Mouse (Mus musculus): ENCODE measurements at regions not wholly inside any gene's neighbourhood (a gene's known extent, or its start where the extent isn't known, plus 50 kb on each side); places are given as distances from the start of the nearest gene placed in this dataset.

DNA sequence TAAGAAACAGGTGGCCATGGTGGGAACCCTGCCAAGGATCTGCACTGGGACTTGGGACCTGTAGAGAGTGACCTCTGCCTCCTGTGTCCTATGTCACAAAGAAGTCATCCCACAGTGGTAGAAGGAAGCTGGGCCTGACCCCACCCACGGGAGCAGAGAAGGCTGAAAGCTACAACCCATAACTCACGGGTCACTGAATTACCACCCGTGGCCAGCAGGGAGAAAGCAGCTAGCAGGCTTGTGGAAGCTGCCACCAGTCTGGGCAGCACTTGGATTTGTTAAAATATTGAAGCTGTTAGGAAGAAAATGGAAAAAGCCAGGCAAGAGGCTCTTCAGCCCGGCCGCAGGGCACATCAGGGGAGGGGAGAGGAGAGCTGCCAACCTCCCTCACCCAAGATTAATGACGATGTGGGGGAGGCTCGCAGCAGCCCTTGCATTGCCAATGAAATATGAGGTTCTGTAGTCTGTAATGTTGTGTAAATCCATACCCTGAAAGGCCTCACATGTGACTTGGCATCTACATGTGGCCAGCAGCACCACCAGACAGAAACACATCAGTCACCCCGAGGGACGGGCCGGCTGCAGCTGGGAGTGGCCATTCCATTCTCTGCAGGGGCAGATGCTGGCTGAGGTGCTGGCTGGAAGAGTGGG is 94.5 kb downstream of the Olfm1 start:
- DNase-seq: peak; percentile 21
- H3K27ac ChIP-seq (ENCODE audit: insufficient read depth, low read depth, low read length): no peak overlapping the region
- H3K36me3 ChIP-seq (ENCODE audit: control insufficient read depth, insufficient read depth, low read length): no peaks in the 10 kb centered on the region
- WGBS: 15% methylated on average over 10 of the region's 10 CpGs
- H3K4me3 ChIP-seq (ENCODE audit: insufficient read depth, low read depth, low read length): no peak overlapping the region
- H3K27me3 ChIP-seq (replicated peaks; ENCODE audit: control insufficient read depth, insufficient read depth, low read length): no peaks in the 10 kb centered on the region
- TF ChIP-seq CTCF (conservative IDR thresholded peaks at IDR 0.05; ENCODE audit: insufficient read depth, insufficient read length, low read depth, low read length) (no peak; the same call in 1 of the 2 replicates), POLR2A (IDR thresholded peaks at IDR 0.05; ENCODE audit: low read depth, low read length) (no peak)
- H3K4me1 ChIP-seq (ENCODE audit: control insufficient read depth, insufficient read depth, low read length): no peaks in the 10 kb centered on the region

DNA sequence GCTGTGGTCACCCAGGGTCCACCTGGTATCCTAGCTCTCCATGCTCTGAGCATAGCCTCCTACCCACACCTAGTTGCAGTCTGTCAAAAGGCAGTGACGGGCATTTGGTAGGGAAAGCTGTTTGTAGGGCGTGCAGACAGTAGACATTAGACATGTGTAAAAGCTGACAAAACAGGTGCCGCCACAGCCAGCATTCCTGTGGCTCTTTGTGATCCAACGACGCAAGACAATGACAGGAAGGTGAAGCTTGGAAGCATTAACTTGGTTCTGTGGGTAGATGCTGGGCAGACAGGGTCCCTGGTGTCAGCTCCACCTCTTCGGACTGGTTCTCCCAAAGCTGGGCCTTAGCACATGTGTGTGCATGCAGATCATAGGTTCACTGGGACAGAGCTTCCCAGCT is 96.5 kb downstream of the Olfm1 start:
- TF ChIP-seq POLR2A (IDR thresholded peaks at IDR 0.05; ENCODE audit: low read depth, low read length): no peak
- WGBS: 76% methylated on average over 6 of the region's 6 CpGs
- Histone ChIP-seq H3K4me1 (ENCODE audit: control insufficient read depth, insufficient read depth, low read length) (no peaks in the 10 kb centered on the region), H3K4me3 (ENCODE audit: insufficient read depth, low read depth, low read length) (no peak overlapping the region), H3K27ac (ENCODE audit: insufficient read depth, low read depth, low read length) (no peak overlapping the region), H3K36me3 (ENCODE audit: control insufficient read depth, insufficient read depth, low read length) (no peaks in the 10 kb centered on the region), H3K27me3 (replicated peaks; ENCODE audit: control insufficient read depth, insufficient read depth, low read length) (no peaks in the 10 kb centered on the region)
- no peak for DNase-seq

DNA sequence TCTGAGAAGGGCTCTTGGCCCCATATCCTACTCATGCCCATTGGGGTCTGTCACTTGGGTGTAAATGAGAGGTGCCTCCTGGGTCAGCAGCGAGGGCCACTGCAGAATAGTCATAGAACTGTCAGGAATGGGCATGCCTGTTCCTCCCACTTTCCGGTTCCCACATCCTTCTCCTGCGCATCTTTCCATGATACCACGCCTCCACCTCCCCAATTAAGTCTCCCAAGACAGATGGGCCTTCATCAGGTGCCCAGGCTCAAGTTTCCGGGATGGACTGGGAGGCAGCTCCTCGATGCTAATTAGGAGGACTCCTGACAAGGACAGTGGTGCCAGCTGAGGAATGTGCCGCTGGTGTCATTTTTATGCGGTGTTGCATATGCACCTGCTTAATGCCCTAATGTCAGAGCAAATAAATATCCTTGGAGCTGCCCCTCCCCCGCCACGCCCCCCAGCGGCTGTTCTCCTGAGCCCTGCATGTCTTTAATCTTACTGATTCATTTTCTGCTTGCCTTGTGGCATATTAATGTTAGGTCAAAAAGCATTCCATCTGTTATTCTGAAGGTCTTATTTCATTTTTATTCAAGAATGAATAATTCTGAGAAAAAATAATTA is 97.2 kb downstream of the Olfm1 start:
- 35% methylated on average over 11 of the region's 11 CpGs for WGBS
- no peak for DNase-seq
- Histone ChIP-seq H3K36me3 (ENCODE audit: control insufficient read depth, insufficient read depth, low read length) (no peaks in the 10 kb centered on the region), H3K4me3 (ENCODE audit: insufficient read depth, low read depth, low read length) (no peak overlapping the region), H3K4me1 (ENCODE audit: control insufficient read depth, insufficient read depth, low read length) (no peaks in the 10 kb centered on the region), H3K27me3 (replicated peaks; ENCODE audit: control insufficient read depth, insufficient read depth, low read length) (no peaks in the 10 kb centered on the region), H3K27ac (ENCODE audit: insufficient read depth, low read depth, low read length) (no peak overlapping the region)
- TF ChIP-seq CTCF (conservative IDR thresholded peaks at IDR 0.05; ENCODE audit: insufficient read depth, insufficient read length, low read depth, low read length): no peak
- TF ChIP-seq POLR2A (IDR thresholded peaks at IDR 0.05; ENCODE audit: low read depth, low read length): no peak

DNA sequence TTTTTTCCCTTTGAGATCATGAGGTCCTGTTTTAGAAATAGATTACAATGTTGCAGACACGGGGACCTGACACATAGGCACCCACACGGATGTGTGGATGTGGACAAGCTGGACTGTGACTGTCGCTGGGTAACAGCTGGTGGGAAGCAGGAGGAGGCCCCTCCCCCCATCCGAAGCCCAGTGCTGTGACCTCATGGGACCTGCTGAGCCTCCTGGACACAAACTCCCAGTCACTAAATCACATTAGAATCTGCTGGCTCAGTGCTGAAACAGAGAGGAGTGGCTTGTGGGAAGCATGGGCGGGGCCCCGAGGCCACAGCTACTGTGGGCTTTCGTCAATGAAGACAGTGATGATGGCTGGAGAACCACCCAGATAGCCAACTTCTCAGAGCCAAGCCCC is 101.7 kb downstream of the Olfm1 start:
- DNase-seq: peak; percentile 45
- H3K4me3 ChIP-seq (ENCODE audit: insufficient read depth, low read depth, low read length): no peak overlapping the region
- TF ChIP-seq CTCF (conservative IDR thresholded peaks at IDR 0.05; ENCODE audit: insufficient read depth, insufficient read length, low read depth, low read length) (no peak), POLR2A (IDR thresholded peaks at IDR 0.05; ENCODE audit: low read depth, low read length) (no peak)
- whole genome bisulfite sequencing: 32% methylated on average over 7 of the region's 7 CpGs
- H3K4me1 ChIP-seq (ENCODE audit: control insufficient read depth, insufficient read depth, low read length): no peaks in the 10 kb centered on the region
- H3K36me3 ChIP-seq (ENCODE audit: control insufficient read depth, insufficient read depth, low read length): no peaks in the 10 kb centered on the region
- H3K27me3 ChIP-seq (replicated peaks; ENCODE audit: control insufficient read depth, insufficient read depth, low read length): no peaks in the 10 kb centered on the region
- no peak overlapping the region for H3K27ac ChIP-seq (ENCODE audit: insufficient read depth, low read depth, low read length)

DNA sequence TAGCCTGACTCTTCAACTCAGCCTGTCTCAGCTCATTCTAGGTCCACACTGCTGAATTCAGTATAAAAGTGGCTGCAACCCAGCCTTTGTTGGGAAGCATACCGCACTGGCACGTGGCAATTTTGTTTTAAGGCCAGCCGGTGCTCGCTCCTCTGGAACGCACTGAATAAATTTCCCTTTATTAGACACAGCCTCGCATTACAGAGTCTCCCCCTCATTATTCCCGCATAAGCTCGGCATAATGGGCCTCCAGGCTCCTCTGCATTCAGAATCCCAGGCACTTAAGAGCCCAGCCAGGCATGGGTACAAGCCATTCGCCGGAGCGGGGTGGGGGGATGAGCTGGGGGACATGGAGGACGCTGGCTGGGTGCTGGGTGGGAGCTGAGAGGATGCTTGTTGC is 103.4 kb downstream of the Olfm1 start:
- DNase-seq: peak; percentile 7
- H3K36me3 ChIP-seq (ENCODE audit: control insufficient read depth, insufficient read depth, low read length): no peaks in the 10 kb centered on the region
- 43% methylated on average over 12 of the region's 12 CpGs for WGBS
- no peak overlapping the region for H3K27ac ChIP-seq (ENCODE audit: insufficient read depth, low read depth, low read length)
- no peak for TF ChIP-seq POLR2A (IDR thresholded peaks at IDR 0.05; ENCODE audit: low read depth, low read length)
- TF ChIP-seq CTCF (conservative IDR thresholded peaks at IDR 0.05; ENCODE audit: insufficient read depth, insufficient read length, low read depth, low read length): no peak
- H3K4me1 ChIP-seq (ENCODE audit: control insufficient read depth, insufficient read depth, low read length): no peaks in the 10 kb centered on the region
- H3K4me3 ChIP-seq (ENCODE audit: insufficient read depth, low read depth, low read length): no peak overlapping the region
- no peaks in the 10 kb centered on the region for H3K27me3 ChIP-seq (replicated peaks; ENCODE audit: control insufficient read depth, insufficient read depth, low read length)

DNA sequence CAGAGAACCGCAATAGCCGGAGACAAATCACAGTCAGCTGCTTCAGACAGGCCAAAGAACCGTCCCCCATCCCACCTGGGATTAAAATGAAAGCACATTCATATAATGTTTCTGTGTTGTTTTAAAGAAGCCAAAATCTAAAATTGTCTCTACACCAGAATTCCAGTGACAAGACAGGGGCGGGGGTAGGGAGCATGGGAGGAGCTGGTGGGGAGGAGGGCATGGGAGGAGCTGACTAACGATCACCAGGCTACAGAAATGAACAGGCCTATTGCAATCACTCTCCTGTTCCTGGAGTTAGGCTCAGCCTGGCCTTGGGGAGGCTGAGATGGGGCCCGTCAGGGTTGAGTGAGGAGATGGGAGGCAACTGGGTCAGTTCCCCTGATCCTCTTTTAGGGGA is 105.9 kb downstream of the Olfm1 start:
- H3K36me3 ChIP-seq (ENCODE audit: control insufficient read depth, insufficient read depth, low read length): no peaks in the 10 kb centered on the region
- no peak for TF ChIP-seq POLR2A (IDR thresholded peaks at IDR 0.05; ENCODE audit: low read depth, low read length)
- no peak overlapping the region for H3K4me3 ChIP-seq (ENCODE audit: insufficient read depth, low read depth, low read length)
- WGBS: 69% methylated on average over 6 of the region's 6 CpGs
- H3K27me3 ChIP-seq (replicated peaks; ENCODE audit: control insufficient read depth, insufficient read depth, low read length): no peaks in the 10 kb centered on the region
- H3K4me1 ChIP-seq (ENCODE audit: control insufficient read depth, insufficient read depth, low read length): no peaks in the 10 kb centered on the region
- DNase-seq: no peak
- H3K27ac ChIP-seq (ENCODE audit: insufficient read depth, low read depth, low read length): no peak overlapping the region

DNA sequence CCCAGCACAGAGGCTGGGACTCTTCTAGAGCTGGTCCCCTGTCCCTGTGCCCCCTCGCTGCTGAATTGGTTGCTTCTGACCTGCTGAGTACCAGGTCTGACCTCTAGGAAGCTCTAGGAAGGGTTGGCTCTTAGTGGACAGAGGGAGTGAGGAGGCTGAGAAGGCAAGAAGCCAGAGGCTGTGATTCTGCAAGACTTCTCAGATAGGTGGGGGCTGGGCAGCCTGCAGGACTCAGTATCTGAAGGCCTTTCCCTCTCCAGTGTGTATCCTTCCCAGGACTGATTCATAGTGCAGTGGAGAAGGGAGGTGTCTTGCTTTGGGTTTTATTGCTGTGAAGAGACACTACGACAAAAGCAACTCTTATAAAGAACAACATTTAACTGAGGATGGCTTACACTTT is 106.6 kb downstream of the Olfm1 start:
- TF ChIP-seq POLR2A (IDR thresholded peaks at IDR 0.05; ENCODE audit: low read depth, low read length) (no peak), CTCF (conservative IDR thresholded peaks at IDR 0.05; ENCODE audit: insufficient read depth, insufficient read length, low read depth, low read length) (no peak)
- DNase-seq: no peak
- H3K36me3 ChIP-seq (ENCODE audit: control insufficient read depth, insufficient read depth, low read length): no peaks in the 10 kb centered on the region
- WGBS: 80% methylated on average over 2 of the region's 2 CpGs
- no peaks in the 10 kb centered on the region for H3K4me1 ChIP-seq (ENCODE audit: control insufficient read depth, insufficient read depth, low read length)
- H3K27ac ChIP-seq (ENCODE audit: insufficient read depth, low read depth, low read length): no peak overlapping the region
- H3K27me3 ChIP-seq (replicated peaks; ENCODE audit: control insufficient read depth, insufficient read depth, low read length): no peaks in the 10 kb centered on the region
- no peak overlapping the region for H3K4me3 ChIP-seq (ENCODE audit: insufficient read depth, low read depth, low read length)
